Mouse (Mus musculus): ENCODE data around the gene Ryr2. TPM values are rescaled to one million over a fixed set of nuclear protein-coding genes. Genes with fewer than 3 reads are reported as not detected.
"Not testable (repeated sequence)": the region's sequence is repeated elsewhere in the genome, so short reads cannot be mapped to it uniquely, and the experiment has no call there.

The Ryr2 gene
- total and polyA plus RNA-seq, 3 experiments, result 0.60 TPM; not detected in 2

- Histone ChIP-seq H3K9me3 (replicated peaks) (no peaks in the 10 kb centered on the region), H3K4me1 (ENCODE audit: insufficient read depth, low read depth, low read length) (no peaks in the 10 kb centered on the region), H3K4me3 (ENCODE audit: low read depth, low read length) (no peak overlapping the region), H3K27me3 (ENCODE audit: insufficient read depth, low read length) (peaks cover 10% of the 10 kb centered on the region), H3K36me3 (replicated peaks) (no peaks in the 10 kb centered on the region)
- DNase-seq (ENCODE audit: low spot score) (no peak), ATAC-seq (ENCODE audit: extremely low read depth, insufficient number of reproducible peaks, low FRiP score, poor library complexity, severe bottlenecking) (no peak)
- TF ChIP-seq GATA1 (IDR thresholded peaks at IDR 0.05; ENCODE audit: borderline replicate concordance, low read length), result no peak
Measured at GRCm38 (mm10) chr13:11818723-11819122, 288.0 kb downstream of the Ryr2 start.

- peaks cover 12% of the 10 kb centered on the region; the same call in 1 of the 2 replicates for H3K27me3 ChIP-seq (ENCODE audit: insufficient read depth, low read length)
- not testable (repeated sequence) for ATAC-seq (ENCODE audit: extremely low read depth, insufficient number of reproducible peaks, low FRiP score, poor library complexity, severe bottlenecking); H3K36me3 ChIP-seq (replicated peaks); H3K9me3 ChIP-seq (replicated peaks); H3K4me3 ChIP-seq (ENCODE audit: low read depth, low read length); DNase-seq (ENCODE audit: low spot score); H3K4me1 ChIP-seq (ENCODE audit: insufficient read depth, low read depth, low read length)
Measured at GRCm38 (mm10) chr13:11809365-11809764, 297.4 kb downstream of the Ryr2 start.

- DNase-seq (ENCODE audit: low spot score) (no peak), ATAC-seq (ENCODE audit: extremely low read depth, insufficient number of reproducible peaks, low FRiP score, poor library complexity, severe bottlenecking) (no peak)
- Histone ChIP-seq H3K27me3 (ENCODE audit: insufficient read depth, low read length) (no peaks in the 10 kb centered on the region; the same call in 1 of the 2 replicates), H3K4me3 (ENCODE audit: low read depth, low read length) (no peak overlapping the region), H3K36me3 (replicated peaks) (no peaks in the 10 kb centered on the region), H3K9me3 (replicated peaks) (no peaks in the 10 kb centered on the region), H3K4me1 (ENCODE audit: insufficient read depth, low read depth, low read length) (no peaks in the 10 kb centered on the region)
- TF ChIP-seq POLR2AphosphoS5 (IDR thresholded peaks at IDR 0.05; ENCODE audit: insufficient replicate concordance, low read depth, low read length), result no peak
Measured at GRCm38 (mm10) chr13:11792536-11792935, 314.2 kb downstream of the Ryr2 start.

- Histone ChIP-seq H3K4me1 (ENCODE audit: insufficient read depth, low read depth, low read length) (no peaks in the 10 kb centered on the region), H3K36me3 (replicated peaks) (no peaks in the 10 kb centered on the region), H3K4me3 (ENCODE audit: low read depth, low read length) (no peak overlapping the region), H3K27me3 (ENCODE audit: insufficient read depth, low read length) (no peaks in the 10 kb centered on the region; the same call in 1 of the 2 replicates), H3K9me3 (replicated peaks) (no peaks in the 10 kb centered on the region)
- ATAC-seq (ENCODE audit: extremely low read depth, insufficient number of reproducible peaks, low FRiP score, poor library complexity, severe bottlenecking) (no peak), DNase-seq (ENCODE audit: low spot score) (no peak)
- TF ChIP-seq GATA1 (IDR thresholded peaks at IDR 0.05; ENCODE audit: borderline replicate concordance, low read length) (no peak), CTCF (IDR thresholded peaks at IDR 0.05; ENCODE audit: low read depth, low read length) (no peak), POLR2AphosphoS5 (IDR thresholded peaks at IDR 0.05; ENCODE audit: insufficient replicate concordance, low read depth, low read length) (no peak), TAL1 (conservative IDR thresholded peaks at IDR 0.05; ENCODE audit: low read depth, low read length) (no peak), GATA2 (IDR thresholded peaks at IDR 0.05; ENCODE audit: borderline replicate concordance, low read depth, low read length) (no peak)
Measured at GRCm38 (mm10) chr13:11790536-11790935, 316.2 kb downstream of the Ryr2 start.

GRCm38 (mm10) chr13:11782411-11783155, 324.2 kb downstream of the Ryr2 start:
- H3K27me3 ChIP-seq (ENCODE audit: insufficient read depth, low read length), result 0 out of 2 replicates have a peak, but pooled peaks cover 3% of the 10 kb centered on the region
- H3K36me3 ChIP-seq (replicated peaks), result no peaks in the 10 kb centered on the region
- no peak overlapping the region for H3K4me3 ChIP-seq (ENCODE audit: low read depth, low read length)
- no peaks in the 10 kb centered on the region for H3K9me3 ChIP-seq (replicated peaks)
- no peak for DNase-seq (ENCODE audit: low spot score)
- H3K4me1 ChIP-seq (ENCODE audit: insufficient read depth, low read depth, low read length), result no peaks in the 10 kb centered on the region
- TF ChIP-seq GATA1 (IDR thresholded peaks at IDR 0.05; ENCODE audit: borderline replicate concordance, low read length) (no peak), POLR2AphosphoS5 (IDR thresholded peaks at IDR 0.05; ENCODE audit: insufficient replicate concordance, low read depth, low read length) (no peak), TAL1 (conservative IDR thresholded peaks at IDR 0.05; ENCODE audit: low read depth, low read length) (no peak), CTCF (IDR thresholded peaks at IDR 0.05; ENCODE audit: low read depth, low read length) (no peak), GATA2 (IDR thresholded peaks at IDR 0.05; ENCODE audit: borderline replicate concordance, low read depth, low read length) (no peak)
- ATAC-seq (ENCODE audit: extremely low read depth, insufficient number of reproducible peaks, low FRiP score, poor library complexity, severe bottlenecking), result no peak

- Histone ChIP-seq H3K27me3 (ENCODE audit: insufficient read depth, low read length) (0 out of 2 replicates have a peak, but pooled peaks cover 3% of the 10 kb centered on the region), H3K36me3 (replicated peaks) (no peaks in the 10 kb centered on the region), H3K4me3 (ENCODE audit: low read depth, low read length) (no peak overlapping the region), H3K9me3 (replicated peaks) (no peaks in the 10 kb centered on the region), H3K4me1 (ENCODE audit: insufficient read depth, low read depth, low read length) (no peaks in the 10 kb centered on the region)
- ATAC-seq (ENCODE audit: extremely low read depth, insufficient number of reproducible peaks, low FRiP score, poor library complexity, severe bottlenecking), result no peak
- no peak for DNase-seq (ENCODE audit: low spot score)
- TF ChIP-seq GATA1 (IDR thresholded peaks at IDR 0.05; ENCODE audit: borderline replicate concordance, low read length) (no peak), GATA2 (IDR thresholded peaks at IDR 0.05; ENCODE audit: borderline replicate concordance, low read depth, low read length) (no peak), TAL1 (conservative IDR thresholded peaks at IDR 0.05; ENCODE audit: low read depth, low read length) (no peak), CTCF (IDR thresholded peaks at IDR 0.05; ENCODE audit: low read depth, low read length) (no peak), POLR2AphosphoS5 (IDR thresholded peaks at IDR 0.05; ENCODE audit: insufficient replicate concordance, low read depth, low read length) (no peak)
Measured at GRCm38 (mm10) chr13:11781065-11781464, 325.7 kb downstream of the Ryr2 start.

- Histone ChIP-seq H3K4me1 (ENCODE audit: insufficient read depth, low read depth, low read length) (no peaks in the 10 kb centered on the region), H3K9me3 (replicated peaks) (no peaks in the 10 kb centered on the region), H3K36me3 (replicated peaks) (no peaks in the 10 kb centered on the region), H3K4me3 (ENCODE audit: low read depth, low read length) (no peak overlapping the region), H3K27me3 (ENCODE audit: insufficient read depth, low read length) (0 out of 2 replicates have a peak, but pooled peaks cover 3% of the 10 kb centered on the region)
- no peak for ATAC-seq (ENCODE audit: extremely low read depth, insufficient number of reproducible peaks, low FRiP score, poor library complexity, severe bottlenecking)
- DNase-seq (ENCODE audit: low spot score), result no peak
- TF ChIP-seq CTCF (IDR thresholded peaks at IDR 0.05; ENCODE audit: low read depth, low read length), result no peak
- TF ChIP-seq GATA2 (IDR thresholded peaks at IDR 0.05; ENCODE audit: borderline replicate concordance, low read depth, low read length), result no peak
- no peak for TF ChIP-seq GATA1 (IDR thresholded peaks at IDR 0.05; ENCODE audit: borderline replicate concordance, low read length)
- no peak for TF ChIP-seq TAL1 (conservative IDR thresholded peaks at IDR 0.05; ENCODE audit: low read depth, low read length)
- TF ChIP-seq POLR2AphosphoS5 (IDR thresholded peaks at IDR 0.05; ENCODE audit: insufficient replicate concordance, low read depth, low read length), result no peak
Measured at GRCm38 (mm10) chr13:11777726-11778125, 329.0 kb downstream of the Ryr2 start.

Data from G1E (cell line).